Mouse (Mus musculus) liver, adult 10 weeks (tissue): ENCODE data around the gene Olfr1014. TPM values are rescaled to one million over a fixed set of nuclear protein-coding genes. Genes with fewer than 3 reads are reported as not detected.

Experiments used
- polyA plus RNA-seq: library from polyadenylated mRNA; stranded (reverse); fragments of 350-450 nt; fragmentation: Illumina TruSeq; extraction: RNeasy Lipid Tissue Mini Kit (QIAGEN cat#74804); gene quantifications from one replicate; pipeline ENCODE4 v1.2.3, GENCODE M21; 2014; ENCODE audit warnings: low read depth, low replicate concordance

Gene Olfr1014
- polyA plus RNA-seq: not detected

GRCm38 (mm10) chr2:85772413-85772812 is at the start of gene Olfr1014:
Gene Olfr1014, plus strand, starts transcription at chr2:85772713.

GRCm38 (mm10) chr2:85762666-85763065 is 9.8 kb upstream of the Olfr1014 start, which contains the start of gene Olfr1012:
Gene Olfr1012, minus strand, starts transcription at chr2:85762766.

GRCm38 (mm10) chr2:85766798-85767197 is 5.7 kb upstream of the Olfr1014 start, which contains the start of gene Olfr1013:
Gene Olfr1013, plus strand, starts transcription at chr2:85767098.

GRCm38 (mm10) chr2:85781717-85782116 is 9.2 kb downstream of the Olfr1014 start, which contains the start of gene Olfr1015:
Gene Olfr1015, plus strand, starts transcription at chr2:85782017.

GRCm38 (mm10) chr2:85802444-85802843 is 29.9 kb downstream of the Olfr1014 start, which contains the start of gene Olfr1016:
Gene Olfr1016, minus strand, starts transcription at chr2:85802544.

GRCm38 (mm10) chr2:85818179-85818578 is 45.7 kb downstream of the Olfr1014 start, which contains the start of gene Olfr1018:
Gene Olfr1018, plus strand, starts transcription at chr2:85818479.

Other genes with a start within 250 kb of the Olfr1014 start
- gene Olfr996, start 193.5 kb upstream of the Olfr1014 start, polyA plus RNA-seq: not detected
- not detected for gene Olfr998, start 183.8 kb upstream of the Olfr1014 start, polyA plus RNA-seq
- gene Olfr1000, start 160.8 kb upstream of the Olfr1014 start, polyA plus RNA-seq: not detected
- gene Olfr1002, start 122.0 kb upstream of the Olfr1014 start, polyA plus RNA-seq: not detected
- not detected for gene Olfr154, start 108.3 kb upstream of the Olfr1014 start, polyA plus RNA-seq
- gene Olfr1006, start 93.9 kb upstream of the Olfr1014 start, polyA plus RNA-seq: not detected
- gene Olfr1008, start 83.3 kb upstream of the Olfr1014 start, polyA plus RNA-seq: not detected
- not detected for gene Olfr1009, start 57.3 kb upstream of the Olfr1014 start, polyA plus RNA-seq
- not detected for gene Olfr1012, start 9.9 kb upstream of the Olfr1014 start, polyA plus RNA-seq
- not detected for gene Olfr1013, start 5.6 kb upstream of the Olfr1014 start, polyA plus RNA-seq
- not detected for gene Olfr1015, start 9.3 kb downstream of the Olfr1014 start, polyA plus RNA-seq
- not detected for gene Olfr1016, start 29.8 kb downstream of the Olfr1014 start, polyA plus RNA-seq
- not detected for gene Olfr1018, start 45.8 kb downstream of the Olfr1014 start, polyA plus RNA-seq
- not detected for gene Olfr1019, start 72.8 kb downstream of the Olfr1014 start, polyA plus RNA-seq
- gene Olfr1020, start 74.3 kb downstream of the Olfr1014 start, polyA plus RNA-seq: not detected
- gene Olfr1022, start 95.9 kb downstream of the Olfr1014 start, polyA plus RNA-seq: not detected
- not detected for gene Olfr1023, start 112.9 kb downstream of the Olfr1014 start, polyA plus RNA-seq
- gene Olfr1024, start 132.3 kb downstream of the Olfr1014 start, polyA plus RNA-seq: not detected
- gene Olfr1025-ps1, start 142.5 kb downstream of the Olfr1014 start, polyA plus RNA-seq: not detected
- gene Olfr1026, start 148.8 kb downstream of the Olfr1014 start, polyA plus RNA-seq: not detected
- not detected for gene Olfr1028, start 177.7 kb downstream of the Olfr1014 start, polyA plus RNA-seq
- 0.13 TPM for gene Olfr1029, start 201.2 kb downstream of the Olfr1014 start, polyA plus RNA-seq
- gene Olfr1030, start 206.6 kb downstream of the Olfr1014 start, polyA plus RNA-seq: not detected
- gene Olfr1031, start 217.6 kb downstream of the Olfr1014 start, polyA plus RNA-seq: not detected
- gene Olfr1032, start 232.8 kb downstream of the Olfr1014 start, polyA plus RNA-seq: not detected
- 14.7 TPM for gene Olfr1033, start 247.9 kb downstream of the Olfr1014 start, polyA plus RNA-seq